Mouse (Mus musculus) liver, adult 2 months (tissue): ENCODE measurements around the gene Gtf2h5. TPM values are rescaled to one million over a fixed set of nuclear protein-coding genes. Genes with fewer than 3 reads are reported as not detected.

ENCODE experiments used
- DNase-seq: peaks from one replicate; pipeline ENCODE4 v3.0.0-alpha.2; 2011; ENCODE audit warnings: low read depth, low spot score; ENCODE audit errors: extremely low read depth
- H3K27ac ChIP-seq: fragments of 200-500 bp; replicated peaks from 2 replicates; pipeline ENCODE4 v1.5.1; 2012; ENCODE audit warnings: low read depth, mild to moderate bottlenecking, control low read depth, inconsistent platforms, low read length; ENCODE audit not compliant: insufficient read depth
- H3K27me3 ChIP-seq: fragments of 200-500 bp; 2 replicates; pipeline ENCODE4 v1.6.1; 2012; ENCODE audit warnings: mild to moderate bottlenecking, moderate library complexity, low read length, inconsistent platforms; ENCODE audit not compliant: control insufficient read depth, insufficient read depth
- H3K36me3 ChIP-seq: fragments of 200-500 bp; 2 replicates; pipeline ENCODE4 v1.6.1; 2012; ENCODE audit warnings: low read length, inconsistent platforms; ENCODE audit not compliant: control insufficient read depth, insufficient read depth
- H3K4me1 ChIP-seq: fragments of 200-500 bp; 2 replicates; pipeline ENCODE4 v1.6.1; 2011; ENCODE audit warnings: low read length; ENCODE audit not compliant: control insufficient read depth, insufficient read depth
- H3K4me3 ChIP-seq: fragments of 200-500 bp; 2 replicates; pipeline ENCODE4 v1.5.1; 2011; ENCODE audit warnings: low read depth, mild to moderate bottlenecking, control low read depth, low read length, moderate library complexity; ENCODE audit not compliant: insufficient read depth
- H3K79me2 ChIP-seq: fragments of 200-500 bp; 2 replicates; pipeline ENCODE4 v1.6.1; 2012; ENCODE audit warnings: inconsistent platforms, mild to moderate bottlenecking, low read length, moderate library complexity; ENCODE audit not compliant: control insufficient read depth, insufficient read depth
- H3K9ac ChIP-seq: fragments of 200-500 bp; 2 replicates; pipeline ENCODE4 v1.6.1; 2012; ENCODE audit warnings: low read depth, mild to moderate bottlenecking, control low read depth, inconsistent platforms, low read length
- CTCF ChIP-seq: fragments of 200-500 bp; IDR thresholded peaks from 2 replicates; pipeline ENCODE4 v1.5.1; 2011; ENCODE audit warnings: low read depth, low read length, control low read depth
- POLR2A ChIP-seq: fragments of 200-500 bp; IDR thresholded peaks from 2 replicates; pipeline ENCODE4 v1.6.1; 2011; ENCODE audit warnings: low read length, control low read depth; ENCODE audit not compliant: insufficient read depth; ENCODE audit errors: extremely low read depth
- WGBS: fragments of 180-500 bp; shearing (Covaris S2); methylation state at CpG from one replicate; pipeline ENCODE4 v1.1.7; 2018; 5-methylcytosine and 5-hydroxymethylcytosine counted together
- polyA plus RNA-seq: library from polyadenylated mRNA; depleted of rRNA; stranded (reverse); fragments of >200 nt; gene quantifications from 2 replicates; pipeline ENCODE4 v1.2.3, GENCODE M21; 2012; rRNA removed
- total RNA-seq: library from RNA; depleted of rRNA; stranded (reverse); fragments of >200 nt; gene quantifications from 2 replicates; pipeline ENCODE4 v1.2.3, GENCODE M21; 2014; rRNA removed

Gene Gtf2h5
- total and polyA plus RNA-seq, 2 experiments: 13.2 to 18.3 TPM

DNA sequence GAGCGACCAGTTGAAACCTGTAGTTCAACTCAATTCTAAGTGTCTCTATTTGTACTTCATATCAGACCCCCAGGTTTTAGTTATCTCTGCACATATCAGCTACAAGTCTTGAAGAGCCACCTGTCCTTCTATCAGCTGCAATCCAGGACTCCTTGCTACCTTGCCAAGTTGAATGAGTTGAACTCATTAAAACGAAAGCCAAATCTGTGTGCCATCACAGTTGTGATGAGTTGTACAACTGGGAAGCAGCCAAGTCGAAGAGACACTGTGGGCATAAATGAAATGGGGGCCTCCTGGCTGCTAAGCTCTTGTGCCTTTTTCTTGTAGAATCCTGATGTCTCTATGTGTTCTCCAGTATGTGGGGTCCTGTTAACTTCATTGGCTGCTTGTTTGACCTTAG, 45.9 kb downstream of the Gtf2h5 start:
- 88% methylated on average over 3 of the region's 3 CpGs for WGBS
- H3K27ac ChIP-seq: no peak overlapping the region
- H3K4me3 ChIP-seq: no peak overlapping the region
- no peaks in the 10 kb centered on the region; the same call in 1 of the 2 replicates for H3K4me1 ChIP-seq
- no peak overlapping the region for H3K9ac ChIP-seq
- peaks cover 5% of the 10 kb centered on the region; the same call in 1 of the 2 replicates for H3K79me2 ChIP-seq
- no peak for DNase-seq
- peaks cover 6% of the 10 kb centered on the region for H3K36me3 ChIP-seq
- TF ChIP-seq POLR2A (no peak), CTCF (no peak)
- no peaks in the 10 kb centered on the region for H3K27me3 ChIP-seq

DNA sequence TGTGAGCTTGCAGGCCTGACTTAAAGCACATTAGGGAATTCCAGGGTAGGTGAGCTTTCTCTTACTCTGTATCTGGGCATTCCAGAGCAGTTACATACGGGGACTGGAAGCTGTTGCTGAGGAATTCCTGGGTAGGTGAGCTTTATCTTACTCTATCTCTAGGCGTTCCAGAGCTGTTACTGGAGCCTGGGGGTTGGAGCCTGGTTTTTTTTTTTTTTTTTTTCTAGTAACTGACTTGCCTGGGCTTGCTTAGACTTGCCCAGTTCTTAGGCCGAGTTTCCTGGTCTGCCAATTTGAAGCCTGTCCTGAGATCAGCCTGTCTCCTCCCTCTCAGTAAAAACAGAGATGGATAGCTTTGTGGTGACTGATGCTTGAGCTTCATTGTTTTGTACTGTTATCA, 48.5 kb downstream of the Gtf2h5 start:
- DNase-seq: no peak
- Histone ChIP-seq H3K27me3 (no peaks in the 10 kb centered on the region), H3K4me3 (no peak overlapping the region), H3K36me3 (no peaks in the 10 kb centered on the region), H3K9ac (no peak overlapping the region), H3K27ac (no peak overlapping the region), H3K4me1 (no peaks in the 10 kb centered on the region; the same call in 1 of the 2 replicates), H3K79me2 (peaks cover 5% of the 10 kb centered on the region; the same call in 1 of the 2 replicates)
- WGBS: 82% methylated on average over 3 of the region's 3 CpGs
- TF ChIP-seq CTCF (no peak), POLR2A (no peak)

DNA sequence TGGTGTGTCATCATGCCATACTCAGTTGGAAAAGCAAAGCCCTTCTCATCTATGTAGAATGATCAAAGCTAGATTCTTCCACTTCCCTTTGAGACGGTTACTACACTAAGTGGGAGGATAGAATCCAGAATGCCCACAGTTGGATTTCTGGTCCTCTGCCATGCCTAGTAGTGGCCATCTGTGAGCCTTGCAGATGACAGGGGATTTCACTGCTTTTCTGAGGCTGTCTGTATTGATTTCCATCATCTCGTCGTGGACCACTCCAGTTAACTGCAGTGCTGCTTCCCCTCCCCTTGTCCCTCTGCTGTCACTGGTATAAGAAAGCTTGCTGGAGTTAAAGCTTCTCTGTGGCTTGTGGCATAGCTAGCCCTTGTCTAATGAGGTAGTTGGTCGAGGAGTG, 49.8 kb downstream of the Gtf2h5 start:
- WGBS: 86% methylated on average over 4 of the region's 4 CpGs
- no peaks in the 10 kb centered on the region for H3K4me1 ChIP-seq
- peaks cover 4% of the 10 kb centered on the region; the same call in 1 of the 2 replicates for H3K79me2 ChIP-seq
- no peak for DNase-seq
- no peak for TF ChIP-seq POLR2A
- TF ChIP-seq CTCF: no peak
- H3K27me3 ChIP-seq: no peaks in the 10 kb centered on the region
- no peaks in the 10 kb centered on the region for H3K36me3 ChIP-seq
- H3K9ac ChIP-seq: no peak overlapping the region
- H3K27ac ChIP-seq: no peak overlapping the region
- H3K4me3 ChIP-seq: no peak overlapping the region

DNA sequence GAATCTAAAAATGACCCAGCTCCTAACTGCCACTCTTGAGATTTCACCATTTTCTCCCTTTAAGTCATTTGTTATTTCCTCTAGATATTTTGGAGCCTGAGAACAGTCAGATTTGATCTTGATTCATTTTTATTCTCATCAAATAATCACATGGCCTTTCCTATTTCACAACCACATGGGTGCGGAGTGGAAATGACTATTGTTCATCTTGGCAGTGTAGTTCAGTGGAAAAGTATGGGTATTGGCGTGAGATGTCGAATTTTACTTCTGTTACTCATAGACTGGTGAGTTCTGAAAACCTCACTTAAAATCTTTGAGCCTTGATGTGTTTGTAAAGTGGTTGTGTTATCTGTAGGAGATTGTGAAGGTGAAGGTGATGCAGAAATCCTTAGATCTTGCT, 51.5 kb downstream of the Gtf2h5 start:
- TF ChIP-seq CTCF (no peak), POLR2A (no peak)
- Histone ChIP-seq H3K9ac (no peak overlapping the region), H3K4me3 (no peak overlapping the region), H3K79me2 (no peaks in the 10 kb centered on the region), H3K4me1 (no peaks in the 10 kb centered on the region), H3K27me3 (no peaks in the 10 kb centered on the region), H3K36me3 (no peaks in the 10 kb centered on the region), H3K27ac (no peak overlapping the region)
- no peak for DNase-seq
- WGBS: 91% methylated on average over 3 of the region's 3 CpGs

Other genes with a start within 250 kb of the Gtf2h5 start
- 26.8 and 30.5 TPM in 2 replicates for gene Snx9, start 238.5 kb upstream of the Gtf2h5 start, total RNA-seq
- 19.7 and 22.2 TPM in 2 replicates for gene Snx9, start 238.5 kb upstream of the Gtf2h5 start, polyA plus RNA-seq
- gene Synj2, start 138.5 kb upstream of the Gtf2h5 start, total RNA-seq: 3.0 and 3.7 TPM in 2 replicates
- gene Synj2, start 138.5 kb upstream of the Gtf2h5 start, polyA plus RNA-seq: 0.66 and 1.2 TPM in 2 replicates
- 3.9 and 4.6 TPM in 2 replicates for gene Serac1, start within 50 bp of the Gtf2h5 start, total RNA-seq
- 1.3 and 2.0 TPM in 2 replicates for gene Serac1, start within 50 bp of the Gtf2h5 start, polyA plus RNA-seq
- 25.4 and 26.6 TPM in 2 replicates for gene Tulp4, start 26.7 kb downstream of the Gtf2h5 start, total RNA-seq
- gene Tulp4, start 26.7 kb downstream of the Gtf2h5 start, polyA plus RNA-seq: 17.0 and 19.9 TPM in 2 replicates
- 3.4 TPM in 2 replicates for gene Tmem181a, start 177.1 kb downstream of the Gtf2h5 start, total RNA-seq
- 2.8 and 3.0 TPM in 2 replicates for gene Tmem181a, start 177.1 kb downstream of the Gtf2h5 start, polyA plus RNA-seq
- 1.2 and 1.3 TPM in 2 replicates for gene Dynlt1a, start 237.7 kb downstream of the Gtf2h5 start, total RNA-seq
- 0.88 and 1.0 TPM in 2 replicates for gene Dynlt1a, start 237.7 kb downstream of the Gtf2h5 start, polyA plus RNA-seq